Mouse (Mus musculus) heart, postnatal 25 days (tissue): ENCODE data around the gene Aox1. TPM values are rescaled to one million over a fixed set of nuclear protein-coding genes. Genes with fewer than 3 reads are reported as not detected.
A peak's percentile ranks its signal among the peaks of the same experiment; 100 is the strongest.
"Not testable (repeated sequence)": the region's sequence is repeated elsewhere in the genome, so short reads cannot be mapped to it uniquely, and the experiment has no call there.

ENCODE experiments used
- DNase-seq: peaks from one replicate; pipeline ENCODE4 v3.0.0; 2022; ENCODE audit warnings: low spot score
- intact Hi-C: fragments of 180-260 bp; cut with DNase I; formaldehyde crosslinking; loops from one replicate; pipeline ENCODE4 v1.15.1; 2025
- total RNA-seq, 2 experiments: library from RNA; stranded (reverse); gene quantifications; 2 replicates each; pipeline ENCODE4 v1.2.3; 2021

Aox1 gene
- total RNA-seq = 1 to 10 TPM; 6.3 to 6.5 TPM

DNA sequence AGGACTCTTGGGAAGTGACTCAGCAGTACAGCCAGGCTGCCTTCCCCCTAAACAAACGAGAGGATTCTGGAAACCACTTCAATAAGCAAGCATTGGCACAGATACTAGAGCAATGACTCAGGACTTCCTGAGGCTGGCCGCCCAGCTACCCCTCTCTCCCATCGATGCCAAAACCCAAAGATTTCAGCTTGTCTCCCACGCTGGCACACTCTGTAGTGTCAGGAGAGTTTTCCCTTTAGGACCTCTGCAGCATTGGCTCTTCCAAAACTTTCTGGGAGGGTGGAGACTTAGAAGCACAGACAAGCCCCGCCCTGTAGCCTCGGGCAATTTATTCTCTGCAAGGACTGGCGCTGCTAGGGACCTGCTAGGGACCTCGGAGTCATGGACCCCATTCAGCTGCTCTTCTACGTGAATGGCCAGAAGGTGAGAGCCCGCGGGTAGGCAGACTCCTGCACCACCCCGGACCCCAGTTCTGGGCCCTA lies at the start of gene Aox1:
Aox1 (plus strand) TSS at position 296 of the 482 bp plus-strand sequence.
- peak; percentile 71 for DNase-seq
- intact Hi-C loops = loop anchor here (2.0 kb wide), 1 partner anchor 601 kb away; no protein-coding TSS in a partner anchor

DNA sequence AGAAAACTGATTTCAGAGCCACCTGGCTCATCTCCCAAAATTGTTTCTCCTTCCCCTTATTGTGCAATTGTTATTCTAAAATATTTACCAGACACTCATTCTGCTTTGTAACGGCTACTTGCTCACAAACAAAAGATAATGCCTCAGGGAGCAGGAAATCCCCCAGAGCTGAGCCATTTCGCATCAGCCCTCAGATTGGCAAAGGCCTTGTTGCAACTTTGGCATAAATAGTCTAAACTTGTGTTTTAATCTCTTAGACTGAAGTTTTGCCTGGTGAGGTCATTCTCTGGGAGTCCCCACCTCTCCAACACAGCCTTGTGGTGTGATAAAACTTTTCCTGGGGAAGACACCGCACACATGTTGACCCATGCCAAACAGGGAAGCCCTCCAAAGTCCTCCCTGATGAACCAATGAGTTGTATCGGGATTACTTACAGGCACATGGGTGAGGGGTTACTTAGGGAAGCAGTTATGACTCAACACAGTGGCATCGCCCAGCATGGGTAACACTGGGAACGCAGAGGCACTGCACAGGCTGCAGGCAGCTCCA lies 40.6 kb upstream of the Aox1 start:
- peak; percentile 5 for DNase-seq

DNA sequence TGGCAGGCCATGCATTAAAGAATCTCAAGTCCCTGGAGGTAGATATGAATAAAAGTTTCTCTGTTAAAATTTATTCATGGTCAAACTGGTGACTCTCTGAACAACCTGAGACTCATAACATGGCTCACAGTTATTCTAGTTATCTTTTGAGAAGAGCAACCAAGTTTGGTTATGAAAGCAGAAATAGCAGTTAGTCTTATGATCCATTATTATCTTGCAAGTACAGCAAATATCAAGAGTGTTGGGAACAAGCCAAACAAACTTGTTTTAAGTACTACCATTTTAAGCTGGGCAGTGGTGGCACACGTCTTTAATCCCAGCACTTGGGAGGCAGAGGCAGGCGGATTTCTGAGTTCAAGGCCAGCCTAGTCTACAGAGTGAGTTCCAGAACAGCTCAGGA lies 38.5 kb upstream of the Aox1 start:
- intact Hi-C loops = no loop called here
- DNase-seq = no peak

More for the DNA sequence above, 40.6 kb upstream of the Aox1 start:
- intact Hi-C loops = no loop called here

DNA sequence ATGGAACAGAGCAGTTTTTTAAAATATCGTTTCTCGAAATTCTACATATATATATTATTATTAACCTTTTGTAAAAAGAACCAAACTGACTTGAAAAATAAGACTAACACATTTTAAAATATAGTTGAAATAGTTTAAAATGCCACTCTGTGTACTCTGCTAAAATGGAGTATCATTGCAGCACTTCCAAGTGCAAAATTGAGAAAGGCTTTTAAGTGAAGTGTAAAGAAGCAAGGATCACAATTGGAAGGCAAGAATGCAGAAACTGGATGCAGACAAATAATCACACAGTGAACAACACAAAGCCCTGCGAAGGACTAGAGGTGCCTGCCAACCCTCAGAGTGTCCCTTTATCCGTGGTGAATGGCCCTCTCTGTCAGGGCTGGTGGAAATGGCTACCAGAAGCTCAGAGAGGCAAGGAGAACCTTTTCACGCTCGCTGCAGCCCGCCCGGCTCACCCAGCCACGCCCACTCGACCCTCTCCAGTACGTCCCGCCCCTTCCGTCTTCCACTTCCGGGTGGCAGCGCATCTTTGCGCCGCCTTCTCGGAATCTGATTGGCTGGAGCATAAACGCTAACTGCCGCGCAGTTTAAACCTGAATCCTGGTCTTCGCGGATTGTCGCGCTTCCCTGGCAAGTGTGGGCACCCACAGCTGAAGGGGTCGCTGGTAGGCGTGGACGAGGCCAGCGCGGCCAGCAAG lies 34.1 kb upstream of the Aox1 start, which contains the start of gene Sgo2a:
Sgo2a (plus strand) TSS at position 540 of the 701 bp plus-strand sequence.
- intact Hi-C loops = loop anchor here (2.0 kb wide), 1 partner anchor 25 kb away; no protein-coding TSS in a partner anchor

DNA sequence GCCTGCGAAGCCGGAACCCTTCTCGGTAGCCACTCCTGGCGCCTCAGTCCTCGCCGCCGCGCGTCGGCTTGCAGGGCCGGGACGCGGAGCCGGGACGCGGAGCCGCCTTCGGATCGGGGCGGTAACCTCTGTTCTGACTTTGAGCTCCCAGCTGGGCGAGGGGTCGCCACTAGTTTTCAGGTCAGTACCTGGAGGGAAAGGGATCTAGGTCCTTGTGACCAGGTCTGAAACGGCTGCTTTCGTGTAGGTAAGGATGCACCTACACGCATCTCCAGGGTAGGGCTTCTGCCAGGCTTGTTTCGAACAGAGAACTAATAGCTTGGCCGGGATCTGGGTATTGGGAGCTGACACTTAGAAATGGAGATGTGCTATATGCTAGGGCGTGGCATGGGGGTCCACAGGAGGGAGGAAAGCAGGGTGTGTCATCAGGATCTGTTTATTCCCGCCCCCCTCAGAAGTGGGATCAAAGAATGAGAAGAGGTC lies 33.6 kb upstream of the Aox1 start:
- DNase-seq = no peak
- intact Hi-C loops = loop anchor here (2.0 kb wide), 1 partner anchor 25 kb away; no protein-coding TSS in a partner anchor

More for the DNA sequence above, 34.1 kb upstream of the Aox1 start, which contains the start of gene Sgo2a:
- DNase-seq = peak; percentile 80

DNA sequence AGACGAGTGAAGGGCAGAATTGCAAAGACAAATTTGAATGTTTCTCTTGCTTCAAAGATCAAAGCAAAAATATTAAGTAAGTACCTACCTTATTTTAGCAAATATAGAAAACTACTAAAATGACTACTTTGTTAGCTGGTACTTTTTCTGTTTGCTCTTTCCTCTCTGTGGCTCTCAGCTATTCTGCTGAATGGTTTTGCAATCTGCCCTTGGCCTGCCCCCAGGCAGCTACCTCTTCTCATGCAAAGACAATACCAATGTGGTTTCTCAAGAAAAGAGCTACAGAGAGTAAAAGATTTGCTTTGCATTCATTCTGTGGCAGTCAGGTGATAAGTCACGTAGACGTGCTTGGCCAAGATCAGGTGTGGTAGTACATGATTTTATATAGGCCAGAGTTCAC lies 31.6 kb upstream of the Aox1 start:
- intact Hi-C loops = no loop called here
- no peak for DNase-seq

DNA sequence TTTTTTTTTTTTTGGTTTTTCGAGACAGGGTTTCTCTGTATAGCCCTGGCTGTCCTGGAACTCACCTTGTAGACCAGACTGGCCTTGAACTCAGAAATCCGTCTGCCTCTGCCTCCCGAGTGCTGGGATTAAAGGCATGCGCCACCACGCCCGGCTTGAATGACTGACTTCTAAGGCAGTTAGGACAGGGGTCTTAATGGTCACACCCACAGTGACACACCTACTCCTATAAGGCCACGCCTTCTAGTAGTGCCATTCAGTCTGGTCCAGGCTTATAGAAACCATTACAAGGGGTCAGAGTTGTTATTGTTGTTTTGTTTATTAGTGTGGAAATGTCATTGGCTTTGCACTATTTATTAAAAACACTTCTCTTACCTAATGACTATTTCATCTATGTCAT lies 23.3 kb upstream of the Aox1 start:
- DNase-seq, intact Hi-C loops: not testable (repeated sequence)

DNA sequence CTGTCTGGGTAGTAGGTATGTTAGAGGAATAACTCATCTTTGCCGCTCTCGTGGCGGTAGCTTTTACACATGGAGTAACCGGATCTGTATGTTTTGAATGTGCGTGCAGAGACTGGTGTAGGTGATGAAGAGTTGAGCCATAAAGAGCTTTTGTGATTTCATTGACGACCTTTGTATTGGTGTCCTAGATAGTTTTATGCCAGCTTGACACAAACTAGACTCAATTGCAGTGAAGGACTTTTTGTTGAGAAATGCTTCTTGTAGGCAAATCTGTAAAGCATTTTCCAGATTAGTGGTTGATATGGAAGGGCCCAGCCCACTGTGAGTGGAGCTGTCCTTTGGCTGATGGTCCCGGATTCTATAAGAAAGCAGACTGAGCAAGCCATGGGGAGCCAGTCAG lies 10.9 kb upstream of the Aox1 start, which contains the start of gene Kctd18:
Kctd18 (minus strand) TSS at position 101 of the 400 bp plus-strand sequence.
- DNase-seq = no peak
- intact Hi-C loops = no loop called here

DNA sequence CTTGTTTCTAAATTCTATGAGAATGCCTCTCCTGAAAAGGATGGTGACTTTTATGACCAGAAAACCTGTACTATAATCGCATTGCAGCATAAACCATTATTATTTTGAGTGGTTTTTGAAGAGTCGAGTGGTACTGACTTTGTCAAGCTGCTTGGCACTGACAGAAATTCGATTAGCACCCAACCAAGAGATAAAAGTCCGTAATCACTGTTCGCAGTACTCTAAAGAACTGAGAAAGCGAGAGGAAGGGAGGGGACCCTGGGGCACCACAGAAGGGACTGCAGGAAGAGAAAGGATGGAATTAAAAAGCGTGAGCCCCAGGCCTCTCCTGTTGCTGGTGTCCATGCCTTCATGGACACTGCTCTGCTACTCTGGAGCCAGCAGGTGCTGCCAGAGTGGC lies 2.0 kb upstream of the Aox1 start:
- DNase-seq = no peak
- intact Hi-C loops = no loop called here

DNA sequence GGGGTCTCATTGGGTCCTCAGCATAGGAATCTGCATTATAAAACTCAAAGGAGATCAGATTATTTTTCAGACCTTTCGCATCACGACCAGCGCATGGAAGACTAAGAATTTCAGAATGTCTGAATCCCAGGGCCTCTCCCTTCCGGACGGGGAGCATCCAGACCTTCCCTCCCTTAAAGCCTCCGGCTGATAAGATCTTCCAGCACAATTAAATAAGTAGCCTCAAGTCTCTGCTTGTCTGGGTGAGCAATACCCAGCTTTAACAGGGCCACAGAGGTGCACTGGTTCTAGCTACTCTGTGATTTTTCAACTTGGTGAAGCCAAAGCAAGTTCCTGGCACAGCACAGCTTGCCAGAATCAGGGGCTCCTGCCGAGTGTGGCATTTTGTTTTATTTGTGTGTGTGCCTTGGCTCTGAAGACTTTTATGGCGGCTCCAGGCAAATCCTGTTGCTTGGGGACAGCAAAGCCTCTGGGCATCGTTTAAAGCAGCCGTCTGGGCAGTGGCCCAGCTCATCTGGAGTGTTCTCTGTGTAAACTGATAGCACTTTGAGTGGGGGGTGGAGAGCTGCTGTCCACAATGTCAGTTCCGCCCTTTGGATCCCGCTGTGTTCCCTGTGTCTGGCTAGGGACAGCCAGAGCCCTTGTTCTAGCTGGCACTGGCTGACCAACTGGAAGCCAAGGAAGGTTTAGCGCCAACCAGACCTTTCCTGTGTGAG lies 583 bp downstream of the Aox1 start:
- intact Hi-C loops = loop anchor here (2.0 kb wide), 1 partner anchor 602 kb away; no protein-coding TSS in a partner anchor
- peak; percentile 81 for DNase-seq

DNA sequence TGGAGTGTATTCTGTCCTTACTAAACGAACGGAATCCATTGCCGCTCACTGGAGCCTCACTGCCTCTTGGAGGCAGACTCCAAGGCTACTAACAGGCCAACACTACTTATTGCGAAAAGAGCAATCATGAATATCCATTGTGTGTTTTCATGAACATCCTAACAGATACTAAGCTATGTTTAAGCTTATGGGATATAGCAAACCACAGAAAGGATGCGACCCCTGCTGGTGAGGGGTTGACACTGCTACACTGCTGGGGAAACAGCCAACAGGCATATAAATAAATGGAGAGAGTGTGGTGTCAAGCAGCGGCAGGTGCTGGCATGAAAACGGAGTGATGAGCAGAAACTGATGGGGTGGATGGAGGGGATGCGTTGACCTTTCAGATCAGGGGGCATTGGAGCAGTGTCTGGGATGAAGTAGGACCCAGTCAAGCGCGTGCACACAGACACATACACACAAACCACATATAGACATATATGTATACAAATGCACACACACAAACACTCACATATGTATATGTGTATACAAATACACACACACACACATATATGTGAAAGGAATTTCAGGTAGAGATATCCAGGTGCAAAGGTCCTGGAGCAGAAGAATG lies 1.5 kb downstream of the Aox1 start:
- no peak for DNase-seq
- intact Hi-C loops = loop anchor here (2.0 kb wide), 1 partner anchor 602 kb away; no protein-coding TSS in a partner anchor

DNA sequence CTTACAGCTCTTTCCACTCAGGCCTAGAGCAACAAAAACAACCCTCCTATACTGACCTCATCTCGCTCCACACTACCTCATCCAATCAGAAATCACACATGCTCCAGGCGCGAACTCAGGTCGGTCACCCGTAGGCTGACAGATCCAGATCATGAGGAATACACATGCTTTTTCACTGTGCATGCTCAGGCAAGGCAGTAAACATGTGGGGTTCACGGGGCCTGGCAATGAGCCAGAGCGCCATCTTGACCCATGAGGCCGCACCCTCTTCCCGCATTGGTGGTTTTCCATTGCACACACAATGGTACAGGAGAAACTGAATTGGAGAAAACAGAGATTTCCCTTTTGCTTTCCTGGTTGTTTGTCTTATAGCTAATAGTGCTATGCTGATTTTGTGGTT lies 7.6 kb downstream of the Aox1 start:
- DNase-seq, intact Hi-C loops: not testable (repeated sequence)

DNA sequence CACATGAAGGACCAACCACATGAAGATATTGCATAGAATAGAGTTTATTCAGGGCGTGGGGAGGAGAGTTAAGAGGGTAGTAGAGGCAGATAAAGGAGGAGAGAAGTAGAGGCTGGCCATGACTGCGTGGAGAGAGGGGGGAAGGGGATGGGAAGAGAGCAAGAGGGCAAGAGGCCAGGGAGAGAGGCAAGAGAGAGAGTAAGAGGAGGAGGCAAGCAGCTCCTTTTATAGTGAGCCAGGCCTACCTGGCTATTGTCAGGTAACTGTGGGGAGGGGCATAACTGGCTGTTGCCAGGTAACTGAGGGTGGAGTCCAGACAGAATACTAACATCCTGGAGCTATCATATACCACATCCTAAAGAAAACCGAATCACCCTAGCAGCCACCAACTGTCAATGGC lies 15.3 kb downstream of the Aox1 start:
- intact Hi-C loops = no loop called here
- no peak for DNase-seq

DNA sequence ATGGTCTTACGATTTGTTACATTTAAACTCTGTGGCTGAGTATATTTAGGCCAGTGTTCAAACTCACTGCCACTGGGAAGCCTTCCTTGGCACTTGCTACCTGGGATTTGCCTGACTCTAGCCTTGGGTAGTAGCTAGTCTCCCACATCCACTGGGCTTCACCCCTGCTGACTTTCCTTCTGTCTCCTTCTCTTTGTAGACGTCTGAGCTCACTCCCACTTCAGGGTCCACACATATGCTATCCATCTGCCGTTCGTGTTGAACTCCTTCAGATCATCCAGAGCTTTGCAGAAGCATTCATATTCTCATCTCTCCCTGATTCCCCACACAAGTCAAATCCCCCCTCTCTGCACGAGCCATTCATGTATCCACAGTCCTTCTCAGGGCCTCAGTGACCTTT lies 15.8 kb downstream of the Aox1 start:
- no peak for DNase-seq
- intact Hi-C loops = no loop called here

DNA sequence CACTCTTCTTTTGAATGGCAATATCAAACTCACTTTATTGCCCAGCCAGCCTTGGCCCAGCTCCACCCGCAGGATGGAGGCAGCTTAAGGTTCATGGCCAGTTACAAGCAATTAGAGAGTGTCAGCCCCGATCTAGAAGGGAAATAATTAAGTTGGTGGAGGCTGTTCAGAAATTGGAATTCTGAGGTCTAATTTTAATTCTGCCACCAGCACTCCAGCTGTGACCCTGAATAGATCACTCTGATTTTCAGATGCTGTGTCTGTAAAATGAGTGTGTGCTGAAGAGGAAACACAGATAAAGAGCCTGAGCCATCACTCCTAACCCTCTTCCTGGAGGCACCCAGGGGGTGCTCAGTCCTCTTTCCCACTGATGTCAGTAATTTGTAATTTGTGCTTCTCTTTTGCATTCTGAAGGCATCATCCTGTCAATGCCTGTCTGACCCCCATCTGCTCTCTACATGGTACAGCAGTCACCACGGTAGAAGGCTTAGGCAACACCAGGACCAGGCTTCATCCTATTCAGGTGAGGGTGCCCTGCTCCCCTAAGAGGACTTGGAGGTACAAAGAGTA lies 17.1 kb downstream of the Aox1 start:
- intact Hi-C loops = no loop called here
- DNase-seq = no peak

DNA sequence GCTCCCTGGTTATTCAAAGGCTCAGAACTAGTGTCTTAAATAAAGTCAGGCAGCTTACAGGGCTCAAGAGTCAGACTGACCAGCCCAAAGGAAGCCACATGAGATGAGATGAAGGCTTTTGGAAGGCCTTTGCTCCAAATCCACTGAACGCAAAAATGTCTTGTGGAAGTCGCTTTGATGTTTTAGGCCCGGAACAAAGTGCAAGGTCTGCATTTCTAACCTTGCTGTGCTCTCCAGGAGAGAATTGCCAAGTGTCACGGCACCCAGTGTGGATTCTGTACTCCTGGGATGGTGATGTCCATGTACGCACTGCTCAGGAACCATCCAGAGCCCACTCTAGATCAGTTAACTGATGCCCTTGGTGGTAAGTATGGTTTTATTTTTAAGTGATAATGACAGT lies 19.4 kb downstream of the Aox1 start:
- intact Hi-C loops = no loop called here
- DNase-seq = no peak

DNA sequence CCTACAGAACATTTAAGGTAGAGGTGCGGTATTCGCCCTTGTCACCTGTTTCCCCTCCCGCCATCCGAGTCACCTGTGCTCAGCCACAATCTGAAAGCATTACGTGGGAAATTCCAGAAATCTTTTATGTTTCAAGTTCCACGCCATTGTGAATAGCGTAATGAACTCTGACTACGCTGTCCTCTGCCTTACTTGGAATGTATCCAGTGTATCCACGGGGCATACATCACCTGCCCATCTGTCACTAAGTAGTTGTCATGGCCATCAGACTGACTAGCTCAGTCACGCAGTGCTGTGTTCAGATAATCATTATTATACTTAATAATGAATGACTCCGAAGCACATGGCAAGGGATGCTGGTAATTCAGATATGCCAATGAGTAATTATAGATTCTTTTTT lies 25.9 kb downstream of the Aox1 start:
- intact Hi-C loops = no loop called here
- DNase-seq = no peak

DNA sequence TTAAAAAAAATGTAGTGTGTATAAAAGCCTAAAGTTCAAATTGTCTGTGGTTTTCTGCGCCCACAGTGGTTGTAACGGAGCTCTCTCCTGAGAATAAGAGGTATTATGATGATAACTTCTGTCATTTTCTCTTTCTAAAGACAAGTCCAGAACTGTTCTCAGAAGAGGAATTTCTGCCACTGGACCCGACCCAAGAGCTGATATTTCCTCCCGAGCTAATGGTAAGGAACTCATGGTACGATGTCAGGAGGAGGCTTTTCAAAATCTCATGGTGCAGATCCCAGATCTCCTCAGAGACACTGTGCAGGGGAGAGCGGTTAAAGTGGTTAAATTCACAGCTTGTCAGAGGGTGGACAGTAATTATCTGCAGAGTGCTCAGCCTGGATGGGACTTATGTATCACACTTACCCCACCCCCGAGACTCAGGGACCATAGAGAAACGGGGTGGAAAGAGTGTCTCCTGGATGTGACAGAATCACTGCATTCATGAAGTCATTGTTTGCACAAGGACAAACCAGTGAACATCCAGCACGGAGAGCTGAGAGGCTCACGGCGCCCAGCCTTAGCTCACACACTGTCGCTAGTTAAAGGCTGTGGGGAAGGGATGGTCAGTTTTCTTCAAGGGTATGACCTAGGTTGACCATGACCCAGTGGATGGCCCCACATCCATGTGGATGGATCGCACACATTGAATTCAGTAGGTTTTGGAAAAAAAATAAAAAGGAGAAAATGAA lies 26.5 kb downstream of the Aox1 start:
- intact Hi-C loops = no loop called here
- no peak for DNase-seq

DNA sequence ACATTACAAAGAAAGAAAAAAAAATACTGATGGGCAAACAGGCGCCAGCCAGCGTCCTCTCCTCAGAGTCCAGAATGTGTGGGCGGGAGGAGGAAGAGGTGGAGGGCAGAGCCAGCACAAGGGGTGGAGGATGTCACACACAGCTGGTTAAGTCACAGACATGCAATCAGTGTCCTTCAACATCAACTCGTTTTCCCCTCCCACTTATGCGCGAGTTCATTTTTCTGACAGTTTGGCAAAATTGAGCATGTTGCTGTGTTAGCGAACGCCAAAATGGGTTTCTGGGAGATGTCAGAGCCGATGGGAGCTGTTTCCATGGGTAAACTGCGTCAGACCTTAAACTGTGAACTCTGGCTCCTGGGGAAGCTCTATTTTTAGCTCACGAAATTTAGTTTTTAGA lies 27.2 kb downstream of the Aox1 start:
- peak; percentile 15 for DNase-seq

More for the DNA sequence above, 27.2 kb downstream of the Aox1 start:
- intact Hi-C loops = no loop called here
